Mouse (Mus musculus): ENCODE data around the gene Lin9. TPM values are rescaled to one million over a fixed set of nuclear protein-coding genes. Genes with fewer than 3 reads are reported as not detected.
"Not testable (repeated sequence)": the region's sequence is repeated elsewhere in the genome, so short reads cannot be mapped to it uniquely, and the experiment has no call there.

Lin9 gene
- polyA plus RNA-seq (2012), result 0.18 and 0.36 TPM in 2 replicates

GRCm38 (mm10) chr1:180641137-180641517 is at the start of gene Lin9:
TSS of gene Lin9 (plus strand) at chr1:180641150.
- H3K27me3 ChIP-seq (ENCODE audit: control insufficient read depth), result no peaks in the 10 kb centered on the region
- peaks cover 45% of the 10 kb centered on the region for H3K4me1 ChIP-seq (ENCODE audit: control insufficient read depth)
- H3K4me3 ChIP-seq (replicated peaks), result peak within 1 kb of the TSS; percentile 79
- peaks cover 24% of the 10 kb centered on the region for H3K36me3 ChIP-seq (ENCODE audit: control insufficient read depth)
- TF ChIP-seq GATA1 (IDR thresholded peaks at IDR 0.05; ENCODE audit: low read length) (no peak), TAL1 (IDR thresholded peaks at IDR 0.05; ENCODE audit: low read length) (no peak)
- H3K9me3 ChIP-seq (ENCODE audit: control insufficient read depth, low read length), result no peaks in the 10 kb centered on the region

DNA sequence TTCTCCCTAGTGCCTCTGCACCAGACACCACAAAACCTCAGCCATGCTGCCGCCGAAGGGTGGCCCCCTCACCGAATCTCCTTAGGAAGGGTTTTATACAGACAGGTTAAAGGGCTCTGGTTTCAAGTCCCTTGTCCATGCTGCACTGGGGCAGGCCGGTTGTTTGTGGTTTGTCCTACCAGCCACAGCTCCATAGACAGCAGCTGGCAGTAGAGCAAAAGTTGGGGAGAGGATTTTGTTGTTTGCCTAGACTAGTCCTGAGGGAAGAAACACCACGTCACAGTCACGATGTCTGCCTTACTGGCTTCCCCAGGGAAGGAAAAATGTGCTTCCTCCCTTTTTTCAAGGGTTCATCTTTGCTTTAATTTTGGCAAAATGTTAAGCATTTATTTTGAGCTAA is 40.4 kb upstream of the Lin9 start:
- TF ChIP-seq GATA1 (IDR thresholded peaks at IDR 0.05; ENCODE audit: low read length) (no peak), TAL1 (IDR thresholded peaks at IDR 0.05; ENCODE audit: low read length) (no peak)
- no peaks in the 10 kb centered on the region for H3K9me3 ChIP-seq (ENCODE audit: control insufficient read depth, low read length)
- no peak overlapping the region for H3K4me3 ChIP-seq (replicated peaks)
- no peaks in the 10 kb centered on the region for H3K27me3 ChIP-seq (ENCODE audit: control insufficient read depth)
- H3K36me3 ChIP-seq (ENCODE audit: control insufficient read depth), result peaks cover 74% of the 10 kb centered on the region
- H3K4me1 ChIP-seq (ENCODE audit: control insufficient read depth), result no peaks in the 10 kb centered on the region

DNA sequence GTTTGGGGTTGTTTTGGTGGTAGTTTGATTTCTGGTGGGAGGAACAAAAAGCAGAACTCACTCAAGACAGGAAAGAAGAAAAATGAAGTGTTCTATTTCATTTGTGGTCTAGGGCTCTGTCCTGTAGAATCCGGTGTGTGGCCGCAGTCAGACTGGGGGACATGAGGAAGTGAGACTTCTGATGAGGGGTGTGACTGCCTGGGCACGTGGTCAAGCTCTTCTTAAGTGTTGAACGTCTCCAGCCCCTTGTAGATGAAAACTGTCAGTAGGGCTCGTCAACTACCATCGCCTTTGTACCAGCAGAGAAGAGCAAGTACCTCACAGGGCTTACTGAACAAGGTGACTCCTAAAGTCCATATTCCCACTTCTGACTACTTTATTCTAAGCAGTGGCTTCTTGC is 39.1 kb upstream of the Lin9 start:
- Histone ChIP-seq H3K9me3 (ENCODE audit: control insufficient read depth, low read length) (no peaks in the 10 kb centered on the region), H3K27me3 (ENCODE audit: control insufficient read depth) (no peaks in the 10 kb centered on the region), H3K4me1 (ENCODE audit: control insufficient read depth) (no peaks in the 10 kb centered on the region), H3K36me3 (ENCODE audit: control insufficient read depth) (peaks cover 63% of the 10 kb centered on the region), H3K4me3 (replicated peaks) (no peak overlapping the region)
- TF ChIP-seq GATA1 (IDR thresholded peaks at IDR 0.05; ENCODE audit: low read length) (no peak), TAL1 (IDR thresholded peaks at IDR 0.05; ENCODE audit: low read length) (no peak)

DNA sequence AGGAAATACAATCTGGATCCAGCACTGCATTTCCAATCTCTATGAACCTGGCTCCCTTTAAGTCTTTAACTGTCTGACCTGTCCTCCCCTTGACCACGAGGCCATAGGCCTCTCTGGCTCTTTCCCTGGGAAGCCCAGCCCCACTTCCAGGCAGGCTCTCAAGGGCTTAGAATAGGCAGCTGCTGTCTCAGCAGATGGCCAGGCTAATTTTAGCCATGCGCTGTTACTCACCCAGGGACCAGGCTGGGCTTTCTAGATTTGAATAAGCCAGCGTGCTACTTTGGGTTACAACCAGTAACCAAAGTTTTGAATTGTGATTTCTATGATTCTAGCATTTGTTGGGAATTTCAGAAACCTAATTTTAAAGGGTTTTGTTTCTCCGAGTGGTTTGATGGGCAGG is 36.4 kb upstream of the Lin9 start:
- H3K4me3 ChIP-seq (replicated peaks), result no peak overlapping the region
- H3K4me1 ChIP-seq (ENCODE audit: control insufficient read depth), result peaks cover 2% of the 10 kb centered on the region; the same call in 1 of the 2 replicates
- H3K36me3 ChIP-seq (ENCODE audit: control insufficient read depth), result peaks cover 36% of the 10 kb centered on the region
- no peaks in the 10 kb centered on the region for H3K27me3 ChIP-seq (ENCODE audit: control insufficient read depth)
- no peaks in the 10 kb centered on the region for H3K9me3 ChIP-seq (ENCODE audit: control insufficient read depth, low read length)
- TF ChIP-seq GATA1 (IDR thresholded peaks at IDR 0.05; ENCODE audit: low read length), result no peak
- no peak for TF ChIP-seq TAL1 (IDR thresholded peaks at IDR 0.05; ENCODE audit: low read length)

GRCm38 (mm10) chr1:180606106-180606505 is 34.8 kb upstream of the Lin9 start:
- Histone ChIP-seq H3K4me1 (ENCODE audit: control insufficient read depth) (peaks cover 2% of the 10 kb centered on the region; the same call in 1 of the 2 replicates), H3K9me3 (ENCODE audit: control insufficient read depth, low read length) (no peaks in the 10 kb centered on the region), H3K36me3 (ENCODE audit: control insufficient read depth) (peaks cover 21% of the 10 kb centered on the region), H3K4me3 (replicated peaks) (no peak overlapping the region), H3K27me3 (ENCODE audit: control insufficient read depth) (no peaks in the 10 kb centered on the region)
- no peak for TF ChIP-seq TAL1 (IDR thresholded peaks at IDR 0.05; ENCODE audit: low read length)
- TF ChIP-seq GATA1 (IDR thresholded peaks at IDR 0.05; ENCODE audit: low read length), result no peak

GRCm38 (mm10) chr1:180606796-180607577 is 34.0 kb upstream of the Lin9 start:
- TF ChIP-seq TAL1 (IDR thresholded peaks at IDR 0.05; ENCODE audit: low read length), result no peak
- TF ChIP-seq GATA1 (IDR thresholded peaks at IDR 0.05; ENCODE audit: low read length), result no peak
- Histone ChIP-seq H3K36me3 (ENCODE audit: control insufficient read depth) (peaks cover 12% of the 10 kb centered on the region), H3K9me3 (ENCODE audit: control insufficient read depth, low read length) (no peaks in the 10 kb centered on the region), H3K4me1 (ENCODE audit: control insufficient read depth) (peaks cover 2% of the 10 kb centered on the region; the same call in 1 of the 2 replicates), H3K4me3 (replicated peaks) (no peak overlapping the region), H3K27me3 (ENCODE audit: control insufficient read depth) (no peaks in the 10 kb centered on the region)

GRCm38 (mm10) chr1:180607578-180607879 is 33.4 kb upstream of the Lin9 start:
- Histone ChIP-seq H3K27me3 (ENCODE audit: control insufficient read depth) (no peaks in the 10 kb centered on the region), H3K4me3 (replicated peaks) (no peak overlapping the region), H3K36me3 (ENCODE audit: control insufficient read depth) (peaks cover 8% of the 10 kb centered on the region), H3K4me1 (ENCODE audit: control insufficient read depth) (peaks cover 2% of the 10 kb centered on the region; the same call in 1 of the 2 replicates), H3K9me3 (ENCODE audit: control insufficient read depth, low read length) (no peaks in the 10 kb centered on the region)
- no peak for TF ChIP-seq TAL1 (IDR thresholded peaks at IDR 0.05; ENCODE audit: low read length)
- no peak for TF ChIP-seq GATA1 (IDR thresholded peaks at IDR 0.05; ENCODE audit: low read length)

GRCm38 (mm10) chr1:180611842-180612241 is 29.1 kb upstream of the Lin9 start:
- H3K36me3 ChIP-seq (ENCODE audit: control insufficient read depth); H3K27me3 ChIP-seq (ENCODE audit: control insufficient read depth); H3K9me3 ChIP-seq (ENCODE audit: control insufficient read depth, low read length); H3K4me3 ChIP-seq (replicated peaks); H3K4me1 ChIP-seq (ENCODE audit: control insufficient read depth): not testable (repeated sequence)

GRCm38 (mm10) chr1:180616762-180617161 is 24.2 kb upstream of the Lin9 start:
- TF ChIP-seq GATA1 (IDR thresholded peaks at IDR 0.05; ENCODE audit: low read length) (no peak), TAL1 (IDR thresholded peaks at IDR 0.05; ENCODE audit: low read length) (no peak)
- Histone ChIP-seq H3K9me3 (ENCODE audit: control insufficient read depth, low read length) (no peaks in the 10 kb centered on the region), H3K4me1 (ENCODE audit: control insufficient read depth) (no peaks in the 10 kb centered on the region), H3K27me3 (ENCODE audit: control insufficient read depth) (no peaks in the 10 kb centered on the region), H3K4me3 (replicated peaks) (no peak overlapping the region), H3K36me3 (ENCODE audit: control insufficient read depth) (no peaks in the 10 kb centered on the region)

DNA sequence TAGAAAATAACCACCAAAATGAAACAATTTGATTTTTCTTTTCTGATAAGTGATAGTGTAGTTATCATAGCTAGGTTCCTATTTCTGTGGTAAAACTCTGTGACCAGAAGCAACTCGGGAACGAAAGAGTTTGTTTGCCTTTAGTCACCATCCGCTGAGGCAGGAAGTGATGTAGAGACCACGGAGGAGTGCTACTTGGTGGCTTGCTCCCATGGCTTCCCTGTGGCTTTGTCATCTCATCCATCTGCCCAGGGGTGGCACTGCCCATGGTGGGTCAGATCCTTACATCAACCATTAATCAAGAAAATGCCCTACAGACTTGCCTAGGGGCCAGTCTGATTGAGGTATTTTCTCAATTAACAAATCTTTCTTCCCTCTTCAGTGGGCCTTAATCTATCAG is 18.6 kb upstream of the Lin9 start:
- Histone ChIP-seq H3K4me3 (replicated peaks) (no peak overlapping the region), H3K4me1 (ENCODE audit: control insufficient read depth) (no peaks in the 10 kb centered on the region), H3K36me3 (ENCODE audit: control insufficient read depth) (no peaks in the 10 kb centered on the region), H3K9me3 (ENCODE audit: control insufficient read depth, low read length) (peaks cover 2% of the 10 kb centered on the region; the same call in 1 of the 2 replicates), H3K27me3 (ENCODE audit: control insufficient read depth) (no peaks in the 10 kb centered on the region)
- TF ChIP-seq TAL1 (IDR thresholded peaks at IDR 0.05; ENCODE audit: low read length), result no peak
- no peak for TF ChIP-seq GATA1 (IDR thresholded peaks at IDR 0.05; ENCODE audit: low read length)

Data from erythroblast, embryonic 14.5 days (primary cell).